Mouse (Mus musculus): ENCODE results near the gene Notch4. TPM values are rescaled to one million over a fixed set of nuclear protein-coding genes. Genes with fewer than 3 reads are reported as not detected.

Notch4 gene
- polyA plus RNA-seq, 1 experiment from 2014 or later: 6.1 TPM

DNA sequence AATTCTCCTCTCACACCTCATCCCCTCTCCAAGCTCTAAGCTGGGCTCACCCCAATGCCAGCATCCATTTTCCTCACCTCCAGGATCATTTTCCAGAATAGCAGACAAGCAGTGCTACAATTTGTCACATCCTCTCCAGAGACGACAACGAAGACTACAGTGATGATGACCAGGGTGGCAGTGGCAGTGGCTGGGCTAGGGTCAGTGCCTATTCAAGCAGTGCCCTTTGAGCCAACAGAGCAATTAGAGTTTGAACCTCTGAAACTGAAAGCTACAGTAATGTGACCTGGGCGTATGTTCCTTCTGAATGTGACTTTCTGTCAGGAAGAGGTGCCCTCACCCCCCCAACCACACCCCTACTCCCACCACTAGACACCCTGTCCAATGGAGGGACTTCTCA lies 14.9 kb upstream of the Notch4 start:
- WGBS: 91% methylated on average over 3 of the region's 3 CpGs

DNA sequence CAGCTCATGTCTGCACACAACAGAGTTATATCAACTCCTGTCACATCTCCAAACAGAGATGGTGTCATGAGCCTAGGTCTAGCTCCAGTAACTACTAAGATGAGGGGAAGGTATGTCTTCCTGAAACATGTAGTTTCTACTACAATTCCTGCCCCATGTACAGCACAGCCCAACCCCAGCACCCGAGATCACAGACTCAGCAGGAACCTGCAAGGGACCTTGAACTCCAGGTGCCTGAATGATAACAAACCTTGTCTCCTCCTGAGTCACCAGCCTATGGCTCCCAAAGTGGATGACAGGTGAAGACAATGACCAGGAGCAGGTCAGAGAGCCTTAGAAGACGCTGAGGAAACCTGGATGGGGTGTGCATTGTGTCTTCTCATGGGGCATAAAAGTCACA lies 14.2 kb upstream of the Notch4 start:
- H3K27me3 ChIP-seq (replicated peaks; ENCODE audit: control insufficient read depth, insufficient read depth, low read length): no peaks in the 10 kb centered on the region
- H3K9ac ChIP-seq (ENCODE audit: low read depth, low read length): no peak overlapping the region
- ATAC-seq: no peak
- H3K36me3 ChIP-seq (ENCODE audit: control insufficient read depth, insufficient read depth, low read length): no peaks in the 10 kb centered on the region
- H3K9me3 ChIP-seq (ENCODE audit: control insufficient read depth, low read length): no peaks in the 10 kb centered on the region
- no peak overlapping the region for H3K4me3 ChIP-seq (ENCODE audit: low read length)
- H3K4me2 ChIP-seq (ENCODE audit: low read length): no peak overlapping the region
- H3K4me1 ChIP-seq (ENCODE audit: control insufficient read depth, insufficient read depth, low read depth, low read length): no peaks in the 10 kb centered on the region
- H3K27ac ChIP-seq (ENCODE audit: low read depth, low read length): no peak overlapping the region
- WGBS: 83% methylated on average over 2 of the region's 2 CpGs

More for the DNA sequence above, 14.9 kb upstream of the Notch4 start:
- H3K4me3 ChIP-seq (ENCODE audit: low read length): no peak overlapping the region
- H3K9ac ChIP-seq (ENCODE audit: low read depth, low read length): no peak overlapping the region
- no peaks in the 10 kb centered on the region for H3K36me3 ChIP-seq (ENCODE audit: control insufficient read depth, insufficient read depth, low read length)
- no peak overlapping the region for H3K4me2 ChIP-seq (ENCODE audit: low read length)
- no peak for ATAC-seq
- no peaks in the 10 kb centered on the region for H3K9me3 ChIP-seq (ENCODE audit: control insufficient read depth, low read length)
- no peaks in the 10 kb centered on the region for H3K27me3 ChIP-seq (replicated peaks; ENCODE audit: control insufficient read depth, insufficient read depth, low read length)
- no peaks in the 10 kb centered on the region for H3K4me1 ChIP-seq (ENCODE audit: control insufficient read depth, insufficient read depth, low read depth, low read length)
- H3K27ac ChIP-seq (ENCODE audit: low read depth, low read length): no peak overlapping the region

- Histone ChIP-seq H3K4me1 (ENCODE audit: control insufficient read depth, insufficient read depth, low read depth, low read length) (no peaks in the 10 kb centered on the region), H3K27ac (ENCODE audit: low read depth, low read length) (no peak overlapping the region), H3K9ac (ENCODE audit: low read depth, low read length) (no peak overlapping the region), H3K27me3 (replicated peaks; ENCODE audit: control insufficient read depth, insufficient read depth, low read length) (no peaks in the 10 kb centered on the region), H3K4me3 (ENCODE audit: low read length) (no peak overlapping the region), H3K36me3 (ENCODE audit: control insufficient read depth, insufficient read depth, low read length) (no peaks in the 10 kb centered on the region), H3K9me3 (ENCODE audit: control insufficient read depth, low read length) (no peaks in the 10 kb centered on the region), H3K4me2 (ENCODE audit: low read length) (no peak overlapping the region)
- 24% methylated on average over 5 of the region's 5 CpGs for WGBS
- no peak for ATAC-seq
Observed at GRCm38 (mm10) chr17:34555483-34555882, 8.6 kb upstream of the Notch4 start.

DNA sequence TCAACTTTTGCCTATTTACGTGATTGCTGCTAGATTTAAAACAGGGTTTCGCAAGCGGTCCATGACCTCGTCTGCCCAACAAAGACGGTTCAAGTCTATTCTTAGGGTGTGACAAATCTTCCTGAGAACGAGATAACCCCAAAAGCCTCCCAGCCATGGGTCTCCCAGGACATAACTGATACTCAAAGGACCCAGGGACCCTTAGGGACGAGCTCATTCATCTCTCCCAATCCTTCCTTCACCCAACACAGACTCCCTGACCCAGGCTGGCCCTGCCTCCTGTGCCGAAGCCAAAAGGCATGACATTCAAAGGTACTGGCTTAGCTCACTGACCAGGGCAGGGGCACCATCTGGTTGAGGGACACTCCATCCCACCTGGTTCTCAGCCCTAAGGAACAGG lies 7.7 kb upstream of the Notch4 start:
- Histone ChIP-seq H3K27ac (ENCODE audit: low read depth, low read length) (no peak overlapping the region), H3K27me3 (replicated peaks; ENCODE audit: control insufficient read depth, insufficient read depth, low read length) (no peaks in the 10 kb centered on the region), H3K4me2 (ENCODE audit: low read length) (no peak overlapping the region), H3K4me3 (ENCODE audit: low read length) (no peak overlapping the region), H3K9ac (ENCODE audit: low read depth, low read length) (no peak overlapping the region), H3K36me3 (ENCODE audit: control insufficient read depth, insufficient read depth, low read length) (no peaks in the 10 kb centered on the region), H3K9me3 (ENCODE audit: control insufficient read depth, low read length) (no peaks in the 10 kb centered on the region), H3K4me1 (ENCODE audit: control insufficient read depth, insufficient read depth, low read depth, low read length) (no peaks in the 10 kb centered on the region)
- ATAC-seq: no peak
- WGBS: 86% methylated on average over 8 of the region's 8 CpGs

DNA sequence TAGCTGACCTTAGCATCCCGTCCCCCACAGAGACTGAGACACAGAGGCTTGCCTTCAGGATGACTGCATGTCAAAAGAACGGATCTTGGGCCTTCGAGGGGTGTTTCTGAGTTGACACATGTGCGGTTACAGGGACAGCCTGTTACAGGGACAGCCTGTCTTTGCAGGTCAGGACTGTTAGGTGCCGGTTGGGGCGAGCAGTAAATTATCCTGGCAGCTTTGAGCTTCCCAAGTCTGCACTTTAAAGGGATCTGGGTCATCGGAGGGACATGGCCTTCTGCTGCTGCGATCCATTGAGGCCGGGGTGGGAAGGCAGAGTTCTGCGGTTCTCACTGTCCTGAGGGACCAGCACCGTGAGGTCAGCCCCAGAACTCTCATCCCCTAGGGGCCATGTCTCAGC lies 6.7 kb upstream of the Notch4 start:
- no peak overlapping the region for H3K9ac ChIP-seq (ENCODE audit: low read depth, low read length)
- ATAC-seq: no peak
- H3K4me2 ChIP-seq (ENCODE audit: low read length): no peak overlapping the region
- H3K4me1 ChIP-seq (ENCODE audit: control insufficient read depth, insufficient read depth, low read depth, low read length): no peaks in the 10 kb centered on the region
- no peaks in the 10 kb centered on the region for H3K9me3 ChIP-seq (ENCODE audit: control insufficient read depth, low read length)
- no peak overlapping the region for H3K27ac ChIP-seq (ENCODE audit: low read depth, low read length)
- 76% methylated on average over 11 of the region's 11 CpGs for WGBS
- no peaks in the 10 kb centered on the region for H3K36me3 ChIP-seq (ENCODE audit: control insufficient read depth, insufficient read depth, low read length)
- no peak overlapping the region for H3K4me3 ChIP-seq (ENCODE audit: low read length)
- H3K27me3 ChIP-seq (replicated peaks; ENCODE audit: control insufficient read depth, insufficient read depth, low read length): no peaks in the 10 kb centered on the region

- Histone ChIP-seq H3K4me3 (ENCODE audit: low read length) (no peak overlapping the region), H3K9me3 (ENCODE audit: control insufficient read depth, low read length) (no peaks in the 10 kb centered on the region), H3K36me3 (ENCODE audit: control insufficient read depth, insufficient read depth, low read length) (no peaks in the 10 kb centered on the region), H3K4me2 (ENCODE audit: low read length) (no peak overlapping the region), H3K27ac (ENCODE audit: low read depth, low read length) (no peak overlapping the region), H3K9ac (ENCODE audit: low read depth, low read length) (no peak overlapping the region), H3K4me1 (ENCODE audit: control insufficient read depth, insufficient read depth, low read depth, low read length) (no peaks in the 10 kb centered on the region), H3K27me3 (replicated peaks; ENCODE audit: control insufficient read depth, insufficient read depth, low read length) (no peaks in the 10 kb centered on the region)
- ATAC-seq: no peak
- 87% methylated on average over 7 of the region's 7 CpGs for WGBS
Observed at GRCm38 (mm10) chr17:34559116-34559515, 5.0 kb upstream of the Notch4 start.

DNA sequence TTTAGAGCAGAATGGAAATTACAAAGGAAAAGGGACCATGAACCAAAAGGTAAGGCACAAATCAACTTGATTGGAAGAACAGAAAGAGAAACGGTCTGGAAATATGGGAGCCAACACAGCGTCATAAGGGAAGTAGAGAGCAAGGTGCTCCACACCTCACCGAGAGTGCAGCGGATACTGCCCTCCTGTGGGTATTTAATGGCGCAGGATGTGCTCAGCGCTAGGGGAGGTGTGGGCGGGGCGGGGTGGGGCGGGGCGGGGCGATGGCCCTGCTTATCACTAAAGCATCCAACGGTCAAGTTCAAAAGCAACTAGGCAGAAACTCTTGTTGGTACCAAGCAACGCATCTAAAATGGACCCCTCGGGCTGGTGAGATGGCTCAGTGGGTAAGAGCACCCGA lies 4.2 kb upstream of the Notch4 start:
- no peak overlapping the region for H3K4me2 ChIP-seq (ENCODE audit: low read length)
- H3K27ac ChIP-seq (ENCODE audit: low read depth, low read length): no peak overlapping the region
- no peak for ATAC-seq
- no peaks in the 10 kb centered on the region for H3K27me3 ChIP-seq (replicated peaks; ENCODE audit: control insufficient read depth, insufficient read depth, low read length)
- no peak overlapping the region for H3K4me3 ChIP-seq (ENCODE audit: low read length)
- H3K9ac ChIP-seq (ENCODE audit: low read depth, low read length): no peak overlapping the region
- H3K9me3 ChIP-seq (ENCODE audit: control insufficient read depth, low read length): no peaks in the 10 kb centered on the region
- no peaks in the 10 kb centered on the region for H3K4me1 ChIP-seq (ENCODE audit: control insufficient read depth, insufficient read depth, low read depth, low read length)
- WGBS: 35% methylated on average over 15 of the region's 15 CpGs
- H3K36me3 ChIP-seq (ENCODE audit: control insufficient read depth, insufficient read depth, low read length): no peaks in the 10 kb centered on the region

GRCm38 (mm10) chr17:34560438-34560837 lies 3.6 kb upstream of the Notch4 start:
- Histone ChIP-seq H3K9me3 (ENCODE audit: control insufficient read depth, low read length) (no peaks in the 10 kb centered on the region), H3K36me3 (ENCODE audit: control insufficient read depth, insufficient read depth, low read length) (no peaks in the 10 kb centered on the region), H3K4me3 (ENCODE audit: low read length) (no peak overlapping the region), H3K4me2 (ENCODE audit: low read length) (no peak overlapping the region), H3K27me3 (replicated peaks; ENCODE audit: control insufficient read depth, insufficient read depth, low read length) (no peaks in the 10 kb centered on the region), H3K9ac (ENCODE audit: low read depth, low read length) (no peak overlapping the region), H3K27ac (ENCODE audit: low read depth, low read length) (no peak overlapping the region), H3K4me1 (ENCODE audit: control insufficient read depth, insufficient read depth, low read depth, low read length) (no peaks in the 10 kb centered on the region)
- WGBS: 93% methylated on average over 6 of the region's 6 CpGs
- ATAC-seq: no peak

DNA sequence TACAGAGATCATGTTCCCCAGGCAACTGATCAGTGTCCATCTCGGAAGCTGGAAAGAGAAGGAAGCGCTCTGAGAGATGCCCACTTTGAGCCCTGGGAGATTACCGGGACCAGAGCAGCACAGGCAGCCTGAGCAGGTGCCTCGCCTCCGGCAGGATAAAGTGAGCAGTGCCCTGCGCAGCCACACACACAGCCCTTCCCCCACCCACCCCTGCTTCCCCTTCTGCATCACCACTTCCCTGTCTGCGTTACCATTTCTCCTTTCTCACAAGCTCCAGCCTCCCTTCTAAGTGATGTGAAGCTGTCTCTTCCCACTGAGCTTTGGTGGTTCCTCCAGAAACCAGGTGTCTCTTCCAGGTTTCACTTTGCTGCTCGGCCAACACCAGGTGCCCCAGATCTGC lies 2.9 kb upstream of the Notch4 start:
- Histone ChIP-seq H3K4me1 (ENCODE audit: control insufficient read depth, insufficient read depth, low read depth, low read length) (no peaks in the 10 kb centered on the region), H3K36me3 (ENCODE audit: control insufficient read depth, insufficient read depth, low read length) (no peaks in the 10 kb centered on the region), H3K27ac (ENCODE audit: low read depth, low read length) (no peak overlapping the region), H3K4me2 (ENCODE audit: low read length) (no peak overlapping the region), H3K4me3 (ENCODE audit: low read length) (no peak overlapping the region), H3K27me3 (replicated peaks; ENCODE audit: control insufficient read depth, insufficient read depth, low read length) (no peaks in the 10 kb centered on the region), H3K9ac (ENCODE audit: low read depth, low read length) (no peak overlapping the region), H3K9me3 (ENCODE audit: control insufficient read depth, low read length) (no peaks in the 10 kb centered on the region; the same call in 1 of the 2 replicates)
- ATAC-seq: no peak
- WGBS: 47% methylated on average over 8 of the region's 8 CpGs

DNA sequence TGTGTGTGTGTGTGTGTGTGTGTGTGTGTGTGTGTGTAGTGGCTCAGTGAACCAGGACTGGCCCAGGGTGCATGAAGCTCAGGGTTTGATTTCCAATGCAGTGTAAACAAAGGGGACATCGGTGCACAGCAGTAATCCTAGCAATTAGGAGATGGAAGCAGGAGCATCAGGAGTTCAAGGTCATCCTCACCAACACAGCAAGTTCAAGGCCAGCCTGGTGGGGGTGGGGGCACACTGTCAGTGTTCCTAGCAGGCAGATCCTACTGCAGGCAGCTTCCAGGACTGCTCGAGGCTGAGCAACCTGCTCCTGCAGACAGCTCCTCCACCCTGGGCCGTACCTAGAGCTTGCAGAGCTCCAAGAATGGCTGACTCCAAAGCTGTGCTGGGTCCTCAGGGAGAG lies 1.5 kb upstream of the Notch4 start:
- Histone ChIP-seq H3K4me2 (ENCODE audit: low read length) (no peak overlapping the region), H3K36me3 (ENCODE audit: control insufficient read depth, insufficient read depth, low read length) (no peaks in the 10 kb centered on the region), H3K4me3 (ENCODE audit: low read length) (no peak overlapping the region), H3K4me1 (ENCODE audit: control insufficient read depth, insufficient read depth, low read depth, low read length) (no peaks in the 10 kb centered on the region), H3K27ac (ENCODE audit: low read depth, low read length) (no peak overlapping the region), H3K9ac (ENCODE audit: low read depth, low read length) (no peak overlapping the region), H3K27me3 (replicated peaks; ENCODE audit: control insufficient read depth, insufficient read depth, low read length) (no peaks in the 10 kb centered on the region), H3K9me3 (ENCODE audit: control insufficient read depth, low read length) (no peaks in the 10 kb centered on the region; the same call in 1 of the 2 replicates)
- no peak for ATAC-seq
- 78% methylated on average over 3 of the region's 3 CpGs for WGBS

All from hindbrain, embryonic 16.5 days (tissue).